Mouse (Mus musculus) midbrain, embryonic 10.5 days (tissue): ENCODE measurements at regions not wholly inside any gene's neighbourhood (a gene's known extent, or its start where the extent isn't known, plus 50 kb on each side); places are given as distances from the start of the nearest gene placed in this dataset.

Experiments
- DNase-seq: peaks from one replicate; pipeline ENCODE4 v3.0.0-alpha.2; 2017; ENCODE audit warnings: low spot score
- H3K27ac ChIP-seq: fragments of 300-500 bp; sonication (generic); replicated peaks from 2 replicates; pipeline ENCODE4 v1.5.1; 2016; ENCODE audit warnings: mild to moderate bottlenecking
- H3K27me3 ChIP-seq: fragments of 300-500 bp; sonication (generic); 2 replicates; pipeline ENCODE4 v1.6.1; 2016; ENCODE audit warnings: low read depth, mild to moderate bottlenecking; ENCODE audit not compliant: poor library complexity, severe bottlenecking
- H3K36me3 ChIP-seq: fragments of 300-500 bp; sonication (generic); 2 replicates; pipeline ENCODE4 v1.6.1; 2016; ENCODE audit warnings: mild to moderate bottlenecking, moderate library complexity
- H3K4me1 ChIP-seq: fragments of 300-500 bp; sonication (generic); 2 replicates; pipeline ENCODE4 v1.6.1; 2016
- H3K4me3 ChIP-seq: fragments of 300-500 bp; sonication (generic); 2 replicates; pipeline ENCODE4 v1.5.1; 2016; ENCODE audit warnings: mild to moderate bottlenecking, moderate library complexity
- H3K9me3 ChIP-seq: fragments of 300-500 bp; sonication (generic); replicated peaks from 2 replicates; pipeline ENCODE4 v1.6.1; 2016; ENCODE audit warnings: mild to moderate bottlenecking
- WGBS: fragments of 180-500 bp; shearing (Covaris S2); methylation state at CpG from one replicate; pipeline ENCODE4 v1.1.7; 2016; 5-methylcytosine and 5-hydroxymethylcytosine counted together

GRCm38 (mm10) chr5:29947225-29947624 is 65.7 kb upstream of the Il6 start:
- DNase-seq = no peak
- Histone ChIP-seq H3K4me3 (no peak overlapping the region), H3K4me1 (no peaks in the 10 kb centered on the region), H3K27ac (no peak overlapping the region), H3K27me3 (no peaks in the 10 kb centered on the region), H3K36me3 (no peaks in the 10 kb centered on the region), H3K9me3 (no peaks in the 10 kb centered on the region)
- 80% methylated on average over 2 of the region's 2 CpGs for WGBS

- 76% methylated on average over 3 of the region's 3 CpGs for WGBS
- Histone ChIP-seq H3K9me3 (no peaks in the 10 kb centered on the region), H3K27me3 (no peaks in the 10 kb centered on the region), H3K4me1 (no peaks in the 10 kb centered on the region), H3K27ac (no peak overlapping the region), H3K36me3 (no peaks in the 10 kb centered on the region), H3K4me3 (no peak overlapping the region)
- DNase-seq = no peak
These were observed 64.8 kb upstream of the Il6 start for GRCm38 (mm10) chr5:29948161-29948560.

GRCm38 (mm10) chr5:29950456-29951170 is 62.3 kb upstream of the Il6 start:
- WGBS = 91% methylated on average over 5 of the region's 5 CpGs
- Histone ChIP-seq H3K4me1 (no peaks in the 10 kb centered on the region), H3K27me3 (no peaks in the 10 kb centered on the region), H3K9me3 (no peaks in the 10 kb centered on the region), H3K4me3 (no peak overlapping the region), H3K27ac (no peak overlapping the region), H3K36me3 (no peaks in the 10 kb centered on the region)
- no peak for DNase-seq

GRCm38 (mm10) chr5:29951381-29952350 is 61.2 kb upstream of the Il6 start:
- Histone ChIP-seq H3K27ac (no peak overlapping the region), H3K9me3 (no peaks in the 10 kb centered on the region), H3K4me1 (no peaks in the 10 kb centered on the region), H3K36me3 (no peaks in the 10 kb centered on the region), H3K4me3 (no peak overlapping the region), H3K27me3 (no peaks in the 10 kb centered on the region)
- no peak for DNase-seq
- 82% methylated on average over 7 of the region's 7 CpGs for WGBS
